Mouse (Mus musculus): ENCODE measurements around the gene Vps39.

DNA sequence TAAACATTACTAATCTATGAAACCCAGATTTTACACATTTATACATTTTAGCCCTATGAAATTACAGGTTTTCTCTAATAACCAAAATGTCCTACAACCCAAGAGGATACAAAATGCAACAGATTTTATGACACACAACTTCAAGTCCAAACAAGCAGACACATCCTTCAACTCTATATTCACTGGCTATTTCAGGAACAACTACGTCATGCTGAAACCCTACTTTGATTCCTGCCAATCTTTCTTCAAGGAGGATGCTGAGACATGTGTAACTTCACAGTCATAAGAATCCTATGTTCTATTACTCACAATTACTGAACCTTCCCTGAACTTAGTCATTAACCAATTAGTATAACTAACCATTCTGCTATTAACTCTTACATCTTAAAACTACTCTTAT lies 34.4 kb upstream of the Vps39 start:
- no peak for TF ChIP-seq POLR2A (IDR thresholded peaks at IDR 0.05; ENCODE audit: insufficient read length, low read depth)
- TF ChIP-seq TCF12 (IDR thresholded peaks at IDR 0.05; ENCODE audit: insufficient read depth, poor library complexity, severe bottlenecking), result no peak
- TF ChIP-seq E2F4 (IDR thresholded peaks at IDR 0.05; ENCODE audit: insufficient read depth), result no peak
- no peak for TF ChIP-seq MYOD1 (IDR thresholded peaks at IDR 0.05; ENCODE audit: control insufficient read depth in 1 of 3, insufficient read length in 2 of 3, low read depth in 2 of 3)
- TF ChIP-seq POLR2AphosphoS2 (IDR thresholded peaks at IDR 0.05; ENCODE audit: insufficient read length, low read depth), result no peak
- no peak for TF ChIP-seq TCF3 (IDR thresholded peaks at IDR 0.05; ENCODE audit: insufficient read length, low read depth)
- no peak for TF ChIP-seq MAX (IDR thresholded peaks at IDR 0.05; ENCODE audit: low read depth)
- no peak for TF ChIP-seq MYOG (IDR thresholded peaks at IDR 0.05; ENCODE audit: control insufficient read depth in 1 of 3, insufficient read depth in 1 of 3, insufficient read length in 2 of 3, low read depth in 2 of 3)
- no peak for TF ChIP-seq CEBPB (IDR thresholded peaks at IDR 0.05; ENCODE audit: insufficient read depth, poor library complexity, severe bottlenecking)
- no peak for TF ChIP-seq USF1 (IDR thresholded peaks at IDR 0.05; ENCODE audit: low read depth)
- no peak for TF ChIP-seq REST (IDR thresholded peaks at IDR 0.05; ENCODE audit: insufficient read depth, insufficient read length)
